Mouse (Mus musculus): ENCODE data around the gene Prg4.

Gene Prg4

DNA sequence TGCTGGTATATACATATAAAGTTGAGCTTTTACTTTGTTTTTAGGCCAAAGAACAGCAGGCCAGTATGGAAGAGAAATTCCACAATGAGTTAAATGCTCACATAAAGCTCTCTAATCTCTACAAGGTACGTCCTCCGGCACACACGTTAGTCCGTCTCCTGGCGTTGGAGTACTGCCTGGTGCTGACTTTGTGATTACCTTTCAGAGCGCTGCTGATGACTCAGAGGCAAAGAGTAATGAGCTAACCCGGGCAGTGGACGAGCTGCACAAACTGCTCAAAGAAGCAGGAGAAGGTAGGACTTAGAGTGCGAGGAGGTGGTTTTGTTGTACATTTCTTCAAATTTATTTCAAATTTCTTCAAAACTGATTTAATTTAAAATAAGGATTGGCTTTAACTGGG is 58.7 kb downstream of the Prg4 start:
- no peak for ATAC-seq (ENCODE audit: low TSS enrichment)

- no peak for ATAC-seq (ENCODE audit: low TSS enrichment)
Observed at GRCm38 (mm10) chr1:150404555-150404954, 61.4 kb downstream of the Prg4 start.

DNA sequence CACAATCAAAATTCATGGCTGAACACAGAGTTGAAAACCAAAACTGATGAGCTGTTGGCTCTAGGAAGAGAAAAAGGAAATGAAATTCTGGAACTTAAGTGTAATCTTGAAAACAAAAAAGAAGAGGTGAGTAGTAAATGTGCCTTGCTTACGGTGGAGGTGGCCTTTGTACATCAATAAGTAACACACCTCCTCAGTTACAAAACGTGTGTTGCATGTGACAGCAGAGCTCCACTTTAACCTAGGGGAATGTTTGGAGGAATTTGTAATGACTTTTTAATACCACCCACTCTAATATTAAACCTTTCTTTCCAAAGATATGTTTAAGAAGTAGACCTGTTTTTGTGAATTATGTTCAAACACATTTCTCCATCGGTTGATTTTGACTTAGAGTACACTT is 62.1 kb downstream of the Prg4 start:
- ATAC-seq (ENCODE audit: low TSS enrichment) = no peak

Measured in frontal cortex, adult (tissue).